Mouse (Mus musculus) cerebellum, adult 2 months (tissue): ENCODE measurements around the gene Htr5a. TPM values are rescaled to one million over a fixed set of nuclear protein-coding genes. Genes with fewer than 3 reads are reported as not detected.

Source experiments
- DNase-seq, 2 experiments: peaks; one replicate each; pipeline ENCODE4 v3.0.0; 2021
- H3K27ac ChIP-seq: fragments of 200-500 bp; 2 replicates; pipeline ENCODE4 v1.5.1; 2012; ENCODE audit warnings: low read length, control low read depth, inconsistent platforms; ENCODE audit not compliant: insufficient read depth
- H3K27me3 ChIP-seq: fragments of 200-500 bp; 2 replicates; pipeline ENCODE4 v1.6.1; 2012; ENCODE audit warnings: inconsistent platforms, mild to moderate bottlenecking, low read length, moderate library complexity; ENCODE audit not compliant: control insufficient read depth, insufficient read depth
- H3K4me1 ChIP-seq: fragments of 200-500 bp; 2 replicates; pipeline ENCODE4 v1.6.1; 2011; ENCODE audit warnings: low read length; ENCODE audit not compliant: control insufficient read depth, insufficient read depth
- H3K4me3 ChIP-seq: fragments of 200-500 bp; replicated peaks from 2 replicates; pipeline ENCODE3; 2011; ENCODE audit warnings: mild to moderate bottlenecking, low read depth, low read length, control low read depth; ENCODE audit not compliant: insufficient read depth
- CTCF ChIP-seq: fragments of 200-500 bp; IDR thresholded peaks from 2 replicates; pipeline ENCODE4 v1.5.1; 2011; ENCODE audit warnings: low read depth, mild to moderate bottlenecking, control low read depth, low read length, moderate library complexity, borderline replicate concordance; ENCODE audit not compliant: insufficient read depth
- POLR2A ChIP-seq: fragments of 200-500 bp; IDR thresholded peaks from 2 replicates; pipeline ENCODE4 v1.6.1; 2011; ENCODE audit warnings: low read length, control low read depth, borderline replicate concordance; ENCODE audit not compliant: insufficient read depth
- WGBS: fragments of 180-500 bp; shearing (Covaris S2); methylation state at CpG from one replicate; pipeline ENCODE4 v1.1.7; 2018; 5-methylcytosine and 5-hydroxymethylcytosine counted together
- polyA plus RNA-seq: library from polyadenylated mRNA; depleted of rRNA; stranded (reverse); fragments of >200 nt; gene quantifications from 2 replicates; pipeline ENCODE4 v1.2.3, GENCODE M21; 2012; rRNA removed

The Htr5a gene
- polyA plus RNA-seq, 1 experiment, result 3.6 TPM

DNA sequence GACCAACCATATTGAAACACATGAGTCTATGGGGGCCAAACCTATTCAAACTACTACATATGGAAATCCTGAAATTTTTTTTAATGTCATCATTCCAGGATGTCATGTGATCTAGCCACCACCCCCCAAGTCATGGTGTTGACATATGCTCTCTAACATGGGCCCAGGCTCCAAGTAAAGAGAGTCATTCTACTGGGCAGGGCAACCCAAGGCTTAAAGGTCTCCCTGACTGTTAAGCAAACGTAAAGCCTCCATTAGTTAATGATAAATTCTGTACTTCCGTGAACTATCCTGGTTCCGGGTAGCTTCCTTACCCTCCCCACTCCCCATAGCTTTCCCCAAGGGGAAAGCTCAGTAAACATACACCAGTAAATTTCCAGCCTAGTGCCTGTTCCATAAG lies 46.1 kb downstream of the Htr5a start:
- Histone ChIP-seq H3K4me1 (no peaks in the 10 kb centered on the region), H3K27me3 (no peaks in the 10 kb centered on the region), H3K27ac (no peak overlapping the region), H3K4me3 (no peak overlapping the region)
- no peak for DNase-seq
- WGBS, result 93% methylated on average over 3 of the region's 3 CpGs
- TF ChIP-seq CTCF (no peak), POLR2A (no peak)

DNA sequence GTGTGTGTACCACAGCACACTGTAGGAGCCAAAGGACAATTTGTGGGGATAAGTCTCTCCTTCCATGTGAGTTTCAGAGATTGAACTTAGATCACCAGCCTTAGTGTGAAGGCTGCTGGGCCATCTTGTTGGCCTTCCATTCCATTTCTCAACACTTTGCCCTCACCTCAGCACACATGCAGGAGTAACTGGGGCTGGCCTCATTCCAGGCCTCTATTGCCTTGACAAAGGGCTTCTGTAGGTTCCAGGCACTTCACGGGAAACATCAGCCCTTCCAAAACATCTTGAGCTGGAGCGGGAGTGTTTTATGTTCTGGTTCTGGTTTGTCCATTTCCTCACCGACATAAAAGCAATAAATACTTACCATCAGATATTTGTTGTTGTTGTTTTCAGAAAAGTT lies 54.0 kb downstream of the Htr5a start:
- H3K27ac ChIP-seq, result no peak overlapping the region
- H3K4me1 ChIP-seq, result no peaks in the 10 kb centered on the region
- H3K4me3 ChIP-seq, result no peak overlapping the region
- no peak for TF ChIP-seq CTCF
- no peak for TF ChIP-seq POLR2A
- 87% methylated on average over 3 of the region's 3 CpGs for WGBS
- no peak for DNase-seq
- no peaks in the 10 kb centered on the region for H3K27me3 ChIP-seq

DNA sequence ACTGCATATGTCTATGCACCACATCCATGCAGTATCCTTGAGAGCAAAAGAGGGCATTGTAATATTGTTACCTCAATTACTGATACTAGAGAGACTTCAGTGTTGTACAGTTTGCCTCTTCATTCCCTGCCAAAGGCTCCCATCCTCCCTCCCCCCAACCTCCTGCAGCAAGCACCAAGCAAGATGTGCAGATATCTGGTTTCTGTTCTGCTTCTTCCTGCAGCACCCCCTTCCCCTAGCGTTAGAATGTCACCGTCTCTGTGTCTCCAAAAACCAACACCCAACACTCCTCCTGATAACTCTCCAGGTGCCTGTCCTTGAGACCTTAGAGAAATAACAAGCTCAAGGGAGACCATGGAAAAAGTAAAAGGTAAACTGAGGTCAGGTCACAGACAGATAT lies 57.8 kb downstream of the Htr5a start:
- WGBS, result 87% methylated on average over 2 of the region's 2 CpGs
- no peak for DNase-seq
- Histone ChIP-seq H3K27ac (no peak overlapping the region), H3K27me3 (no peaks in the 10 kb centered on the region), H3K4me1 (no peaks in the 10 kb centered on the region), H3K4me3 (no peak overlapping the region)
- no peak for TF ChIP-seq POLR2A
- TF ChIP-seq CTCF, result no peak

DNA sequence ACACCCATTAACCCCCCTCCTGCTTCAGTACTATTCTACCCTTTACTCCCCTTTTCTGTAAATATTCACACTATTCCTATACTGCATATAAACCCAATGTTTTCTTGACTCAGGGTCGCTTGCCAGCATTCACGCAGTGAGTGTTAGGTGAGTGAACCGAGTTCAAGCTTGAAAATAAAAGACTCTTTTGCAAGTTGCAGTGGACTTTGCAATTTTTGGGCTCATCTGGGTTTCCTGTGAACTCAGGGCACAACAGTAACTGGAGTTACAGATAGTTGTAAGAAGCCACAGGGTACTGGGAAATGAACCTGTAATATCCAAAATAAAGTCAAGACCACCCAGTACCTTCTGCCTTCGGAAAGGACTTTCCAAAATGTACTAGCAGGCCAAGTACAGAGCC lies 58.2 kb downstream of the Htr5a start:
- Histone ChIP-seq H3K4me1 (no peaks in the 10 kb centered on the region), H3K4me3 (no peak overlapping the region), H3K27me3 (no peaks in the 10 kb centered on the region), H3K27ac (no peak overlapping the region)
- WGBS, result 87% methylated on average over 4 of the region's 4 CpGs
- no peak for DNase-seq
- TF ChIP-seq CTCF (no peak), POLR2A (no peak)

Other genes with a start within 250 kb of the Htr5a start
- gene Paxip1, start 50.5 kb upstream of the Htr5a start, polyA plus RNA-seq, result 32.1 and 34.3 TPM in 2 replicates
- 115 and 125 TPM in 2 replicates for gene Insig1, start 229.2 kb downstream of the Htr5a start, polyA plus RNA-seq